Mouse (Mus musculus): ENCODE results near the gene Prdm12. TPM values are rescaled to one million over a fixed set of nuclear protein-coding genes. Genes with fewer than 3 reads are reported as not detected.

The Prdm12 gene
- not detected for total RNA-seq (2023)

GRCm38 (mm10) chr2:31639901-31640608, at the start of gene Prdm12:
Gene Prdm12 (plus strand): TSS chr2:31640037.

GRCm38 (mm10) chr2:31670551-31671035, 30.8 kb downstream of the Prdm12 start, which contains the start of gene Exosc2:
Gene Exosc2 (plus strand): TSS chr2:31670715.

GRCm38 (mm10) chr2:31688074-31688925, 48.5 kb downstream of the Prdm12 start, which contains the start of gene Abl1:
Gene Abl1 (plus strand): TSS chr2:31688376.

Other genes starting within 250 kb of the Prdm12 start
- gene Ass1, start 169.8 kb upstream of the Prdm12 start, total RNA-seq (2023) = 10 to 100 TPM; 19.1 to 20.5 TPM
- 10 to 100 TPM; 14.2 to 18.3 TPM for gene Fubp3, start 67.4 kb upstream of the Prdm12 start, total RNA-seq (2023)
- 10 to 100 TPM; 46.8 to 50.8 TPM for gene Exosc2, start 30.7 kb downstream of the Prdm12 start, total RNA-seq (2023)
- 10 to 100 TPM; 79.6 to 81.9 TPM for gene Abl1, start 48.3 kb downstream of the Prdm12 start, total RNA-seq (2023)
- gene Qrfp, start 170.5 kb downstream of the Prdm12 start, total RNA-seq (2023) = 1 to 10 TPM in 1 of 2 experiments, under 1 TPM in 1; 0.92 to 2.6 TPM
- not detected for gene Fibcd1, start 206.0 kb downstream of the Prdm12 start, total RNA-seq (2023)
- not detected for gene Lamc3, start 247.3 kb downstream of the Prdm12 start, total RNA-seq (2023)

All from B cell, adult 67 days (primary cell).